Mouse (Mus musculus) c-Kit-positive CD71-negative TER-119-negative erythroid progenitor cells, embryonic 14.5 days (primary cell): ENCODE results near the gene Ptprk.
A peak's percentile ranks its signal among the peaks of the same experiment; 100 is the strongest.

Source experiments
- DNase-seq: peaks from one replicate; pipeline ENCODE4 v3.0.0-alpha.2; 2013; ENCODE audit warnings: low read depth

The Ptprk gene

DNA sequence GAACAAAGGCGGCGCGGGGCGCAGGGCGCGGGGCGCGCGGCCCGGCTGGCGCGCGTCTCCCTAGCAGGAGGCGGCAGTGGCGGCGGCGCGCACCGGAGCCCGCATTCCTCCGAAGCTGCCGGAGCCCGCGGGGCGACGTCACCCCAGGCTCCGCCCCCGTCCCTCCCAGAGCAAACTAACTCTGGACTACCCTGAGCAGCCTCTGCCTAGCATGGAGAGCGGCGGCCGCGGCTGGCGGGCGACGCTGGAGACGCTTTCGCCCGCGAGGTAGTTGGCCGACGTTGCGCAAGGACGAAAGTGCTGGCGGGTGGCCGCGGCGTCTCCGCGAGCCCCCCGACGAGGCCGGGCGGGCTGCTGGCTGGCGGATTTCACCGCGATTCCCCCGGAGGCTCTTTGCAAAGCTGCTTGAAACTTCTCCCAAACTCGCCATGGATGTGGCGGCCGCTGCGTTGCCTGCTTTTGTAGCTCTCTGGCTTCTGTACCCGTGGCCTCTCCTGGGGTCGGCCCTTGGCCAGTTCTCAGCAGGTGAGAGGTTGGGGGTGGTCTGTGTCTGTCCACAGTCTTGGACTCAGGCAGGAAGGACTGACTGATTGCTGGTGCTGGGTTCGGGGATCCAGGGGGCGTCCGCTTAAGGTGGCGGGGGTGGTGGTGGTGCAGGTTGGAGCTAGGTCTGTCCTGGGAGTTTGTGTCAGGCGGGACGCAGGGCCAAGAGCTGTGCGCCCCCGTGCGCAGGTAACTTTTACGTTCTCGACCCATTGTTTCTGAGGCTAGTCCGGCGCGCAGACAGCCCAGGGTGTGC lies at the start of gene Ptprk:
Gene Ptprk (plus strand): TSS at position 168 of the 799 bp plus-strand sequence.
- DNase-seq, result peak; percentile 61

GRCm38 (mm10) chr10:28027791-28028190 lies 46.8 kb upstream of the Ptprk start:
- DNase-seq, result no peak

DNA sequence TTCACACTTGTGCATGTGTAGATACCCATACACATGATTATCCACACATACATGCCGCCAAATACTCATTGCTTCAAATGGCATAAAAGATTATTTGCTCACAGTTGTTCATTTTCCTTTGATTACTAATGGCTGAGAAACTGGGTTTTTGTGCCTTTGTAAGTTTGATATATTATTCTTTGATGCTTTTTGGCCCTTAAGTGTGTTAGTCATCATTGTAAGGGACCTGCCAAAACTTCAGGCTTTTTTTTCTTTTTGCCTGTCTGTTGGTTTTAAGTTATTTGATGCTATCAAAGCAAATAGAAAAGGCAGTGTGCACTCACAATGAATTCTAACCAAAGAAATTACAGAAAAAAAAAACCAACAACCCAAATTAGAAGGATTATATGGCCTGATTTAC lies 38.2 kb upstream of the Ptprk start:
- no peak for DNase-seq

GRCm38 (mm10) chr10:28054764-28055163 lies 19.9 kb upstream of the Ptprk start:
- DNase-seq, result no peak

- DNase-seq, result no peak
Measured at GRCm38 (mm10) chr10:28059222-28059621, 15.4 kb upstream of the Ptprk start.

GRCm38 (mm10) chr10:28067997-28068396 lies 6.6 kb upstream of the Ptprk start:
- DNase-seq, result no peak

- no peak for DNase-seq
Measured at GRCm38 (mm10) chr10:28073991-28074652, 498 bp upstream of the Ptprk start.

DNA sequence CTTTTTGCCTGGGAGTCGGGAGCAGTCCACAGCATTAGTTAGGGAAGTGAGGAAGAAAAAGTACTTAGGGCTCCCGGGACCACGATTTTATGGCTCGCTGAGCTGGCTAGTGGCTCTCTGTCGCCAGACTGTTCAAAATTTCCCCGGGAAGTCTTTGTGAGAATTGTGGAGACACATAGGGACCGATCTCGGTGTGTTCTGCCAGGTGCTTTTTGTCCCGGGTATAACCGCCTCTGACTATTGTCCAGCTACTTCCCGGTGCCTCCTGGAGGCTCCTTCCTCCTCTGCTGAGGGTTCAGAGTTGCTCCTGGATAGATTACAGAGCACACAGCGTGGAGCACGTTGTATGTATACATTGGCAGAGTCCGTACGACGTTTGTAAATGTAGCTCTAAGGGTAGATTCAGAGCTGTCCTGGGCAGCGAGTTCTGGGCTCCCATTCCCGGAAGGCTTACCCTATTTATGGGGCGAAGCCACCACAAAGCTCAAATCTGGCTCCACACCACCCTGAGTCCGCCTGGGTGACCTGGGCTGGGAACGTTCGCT lies 943 bp downstream of the Ptprk start:
- no peak for DNase-seq

DNA sequence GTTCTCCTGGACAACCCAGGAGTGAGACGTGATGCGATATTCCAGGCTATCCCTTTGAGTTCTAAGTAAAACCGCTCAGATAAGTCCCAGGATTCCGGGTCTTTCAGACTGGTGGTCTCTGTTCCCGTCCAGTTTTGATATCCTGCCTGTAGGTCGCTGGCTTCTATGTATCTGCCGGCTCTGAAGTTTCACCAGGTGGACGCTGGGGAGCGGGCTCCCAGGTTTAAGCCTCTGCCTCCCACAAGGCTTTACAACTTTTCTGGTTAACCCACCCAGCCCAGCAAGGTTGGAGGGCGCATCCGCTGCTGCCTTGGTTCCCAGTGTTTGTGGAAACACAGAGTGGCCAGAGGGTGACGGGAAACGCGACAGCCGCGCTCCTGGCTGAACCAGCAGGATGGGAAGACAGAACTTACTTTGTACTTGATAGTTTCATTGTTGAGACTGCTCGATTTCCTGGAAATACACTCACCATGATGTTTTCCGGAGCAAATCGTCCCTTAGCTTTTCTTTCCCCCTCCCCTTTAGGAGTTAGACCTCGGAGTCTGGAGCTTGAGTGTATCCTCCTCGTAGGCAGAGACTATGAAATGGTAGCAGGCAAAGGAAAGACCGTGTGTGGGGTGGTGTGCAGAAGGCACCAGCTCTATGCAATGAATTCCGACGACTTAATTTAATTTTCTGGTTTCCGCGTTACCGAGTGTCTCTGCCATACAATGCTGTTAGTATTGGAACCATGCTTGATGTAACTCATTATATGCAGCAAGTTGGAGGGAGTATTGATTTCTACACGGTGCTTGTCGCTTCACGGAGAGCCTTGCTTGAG lies 1.6 kb downstream of the Ptprk start:
- DNase-seq, result no peak

GRCm38 (mm10) chr10:28078270-28078669 lies 3.6 kb downstream of the Ptprk start:
- no peak for DNase-seq

GRCm38 (mm10) chr10:28081221-28081620 lies 6.6 kb downstream of the Ptprk start:
- DNase-seq, result no peak

DNA sequence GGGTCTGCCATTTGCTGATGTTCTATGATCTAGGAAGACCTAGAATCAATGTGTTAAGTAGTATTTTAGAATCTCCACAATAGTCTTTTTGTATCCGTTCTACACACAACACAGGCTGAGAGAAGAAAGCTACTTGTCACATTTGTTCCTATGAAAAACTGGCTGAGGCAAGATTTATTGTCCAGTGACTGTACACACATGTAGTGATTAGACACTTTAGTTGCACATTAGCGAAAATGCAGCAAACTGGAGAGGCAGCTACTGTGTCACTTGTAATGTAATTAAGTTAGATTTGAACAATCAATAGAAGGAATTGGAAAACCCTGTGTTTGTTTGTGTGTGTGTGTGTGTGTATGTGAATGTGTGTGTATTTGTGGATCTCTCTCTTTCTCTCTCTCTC lies 8.6 kb downstream of the Ptprk start:
- DNase-seq, result no peak

GRCm38 (mm10) chr10:28083625-28084024 lies 9.0 kb downstream of the Ptprk start:
- DNase-seq, result no peak

DNA sequence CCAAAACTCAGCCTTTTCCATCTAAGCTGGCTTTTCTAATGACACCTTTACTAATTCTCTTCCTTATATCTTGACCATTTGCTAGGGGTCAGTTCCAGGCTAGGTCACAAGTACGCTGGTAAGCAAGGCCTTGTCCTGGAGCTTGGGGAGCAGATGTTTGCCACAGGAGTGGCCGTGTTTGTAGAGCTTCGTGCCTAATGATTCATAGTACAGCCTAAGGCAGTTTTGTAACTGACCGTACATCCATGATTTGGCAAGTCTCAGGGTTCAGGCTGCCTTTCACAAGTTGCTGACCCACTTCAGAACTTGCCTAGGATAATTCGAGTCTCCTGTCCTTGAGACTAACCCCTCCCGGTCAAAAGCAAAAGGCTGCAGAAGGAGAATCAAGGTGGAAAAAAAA lies 12.7 kb downstream of the Ptprk start:
- no peak for DNase-seq

- DNase-seq, result no peak
Measured at GRCm38 (mm10) chr10:28087749-28088148, 13.1 kb downstream of the Ptprk start.

DNA sequence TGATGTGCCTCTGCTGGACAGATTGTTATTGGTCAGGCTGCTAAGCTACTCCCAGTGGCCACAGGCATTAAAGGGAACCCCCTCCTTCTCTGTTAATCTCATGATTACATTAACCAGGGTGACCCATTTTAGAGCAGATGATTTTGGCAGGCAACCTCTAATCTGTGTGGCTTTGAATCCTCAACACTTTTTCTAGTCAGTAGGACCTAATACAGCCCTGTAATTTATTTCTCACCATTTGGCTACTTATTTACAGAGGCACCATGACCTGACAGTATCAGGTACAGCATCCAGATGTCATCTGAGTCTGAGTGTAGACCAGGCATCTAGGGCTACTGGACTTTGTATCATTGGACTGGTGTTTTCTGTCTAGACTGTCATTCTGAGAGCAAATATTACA lies 21.4 kb downstream of the Ptprk start:
- no peak for DNase-seq

DNA sequence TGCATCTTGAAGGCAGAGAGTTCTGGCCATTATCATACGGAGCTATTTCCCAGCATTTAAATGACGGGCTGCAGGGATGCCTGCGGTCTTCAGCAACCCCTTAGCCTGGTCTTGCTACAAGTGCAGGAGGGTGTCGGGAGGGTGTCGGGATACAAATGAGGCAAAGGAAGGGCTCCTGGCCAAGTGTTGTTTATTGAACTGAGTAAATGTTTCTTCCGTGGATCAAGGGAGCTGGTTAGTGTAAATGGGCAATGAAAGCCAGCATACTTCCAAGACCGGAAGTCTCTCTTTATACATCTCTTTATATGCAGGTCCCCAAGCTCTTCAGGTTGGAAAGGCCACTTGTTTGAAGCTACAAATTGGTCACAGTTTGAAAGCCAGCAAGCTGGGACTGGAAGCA lies 23.0 kb downstream of the Ptprk start:
- DNase-seq, result no peak

DNA sequence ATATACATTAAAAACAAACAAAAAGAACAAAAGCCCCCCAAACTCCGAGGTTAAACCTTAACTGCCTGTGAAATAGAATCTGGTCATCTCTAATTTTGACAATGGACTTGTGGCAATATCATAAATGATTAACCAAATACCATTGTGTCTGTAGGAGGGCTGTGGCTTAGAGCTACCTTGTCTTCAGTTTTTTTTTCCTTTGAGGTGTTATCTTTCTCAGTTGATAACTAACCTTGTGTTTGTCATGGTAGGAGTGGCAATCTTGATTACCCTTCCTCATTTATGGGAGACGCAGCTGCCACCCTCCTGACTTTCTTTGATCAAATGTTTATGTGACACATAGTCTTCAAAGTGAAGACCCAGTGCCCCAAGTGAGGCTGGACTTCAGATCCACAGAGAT lies 24.3 kb downstream of the Ptprk start:
- no peak for DNase-seq

GRCm38 (mm10) chr10:28103406-28103906 lies 28.8 kb downstream of the Ptprk start:
- DNase-seq, result no peak

GRCm38 (mm10) chr10:28103924-28104323 lies 29.3 kb downstream of the Ptprk start:
- no peak for DNase-seq

DNA sequence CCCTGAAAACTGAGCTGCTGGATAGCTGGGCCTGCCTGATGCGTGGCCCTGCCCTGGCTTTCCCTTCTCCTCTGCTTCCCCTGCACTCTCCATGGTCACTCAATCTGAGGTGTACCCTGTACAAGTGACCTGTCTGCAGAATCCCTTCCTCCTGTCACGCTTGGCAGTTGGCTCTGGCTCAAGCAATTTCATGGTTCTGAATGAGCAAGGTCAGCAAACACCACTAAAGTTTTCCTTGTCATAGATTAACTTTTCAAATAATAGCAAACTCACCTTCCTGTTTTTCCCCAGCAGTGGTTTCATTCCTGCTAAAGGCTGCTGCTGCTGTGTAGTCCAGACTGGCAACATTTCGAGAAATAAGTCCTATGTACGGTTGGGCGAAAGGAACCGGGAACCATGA lies 30.6 kb downstream of the Ptprk start:
- no peak for DNase-seq
